In the genomic region with DNA sequence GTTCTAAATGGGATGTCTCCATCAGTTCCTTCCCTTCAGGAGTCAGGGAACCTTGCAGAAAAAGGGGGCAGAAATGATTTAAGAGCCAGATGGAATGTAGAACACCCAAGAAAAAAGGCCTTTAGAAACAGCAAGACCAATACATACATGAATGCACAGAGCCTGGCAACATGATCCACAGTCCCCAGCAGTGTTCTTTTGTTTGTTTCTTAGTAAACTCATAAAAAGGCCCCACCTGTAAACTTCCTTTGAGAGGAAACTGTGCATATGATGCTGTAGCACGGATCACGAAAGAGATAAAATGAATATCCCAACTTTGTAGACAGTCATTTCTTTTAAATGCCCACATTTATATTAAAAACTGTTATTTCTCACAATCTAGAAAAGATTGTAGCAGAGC, we compare ENCODE assay signal across 25 mouse cellular contexts.
"Had no signal": no experiment of that assay in that cellular context is flagged by ENCODE, and none has a peak within 500 bp of the region (broad histone marks: within the 10 kb centered on the region; RNA-seq: fewer than 3 reads in every experiment).

No protein-coding gene starts in this region.

- H3K9me3 ChIP-seq: heart, embryonic 13.5 days; heart, embryonic 15.5 days; hindbrain, embryonic 13.5 days; hindbrain, embryonic 15.5 days; kidney, embryonic 15.5 days; limb, embryonic 13.5 days; limb, embryonic 15.5 days had no signal

- H3K4me3 ChIP-seq: heart, adult 2 months; heart, embryonic 13.5 days; heart, embryonic 15.5 days; hindbrain, embryonic 13.5 days; hindbrain, embryonic 15.5 days; kidney, embryonic 15.5 days; limb, embryonic 13.5 days; limb, embryonic 15.5 days had no signal

- ATAC-seq: hindbrain, postnatal 0 days; intestine, embryonic 16.5 days had no signal

- H3K27ac ChIP-seq: heart, adult 2 months; heart, embryonic 13.5 days; heart, embryonic 15.5 days; hindbrain, embryonic 13.5 days; hindbrain, embryonic 15.5 days; hindbrain, postnatal 0 days; kidney, embryonic 15.5 days; kidney, postnatal 0 days; limb, embryonic 13.5 days; limb, embryonic 15.5 days had no signal

- H3K27me3 ChIP-seq: heart, embryonic 13.5 days; heart, embryonic 15.5 days; hindbrain, embryonic 13.5 days; hindbrain, embryonic 15.5 days; kidney, embryonic 15.5 days; limb, embryonic 13.5 days; limb, embryonic 15.5 days had no signal

- H3K4me1 ChIP-seq: heart, embryonic 13.5 days; heart, embryonic 15.5 days; hindbrain, embryonic 13.5 days; hindbrain, embryonic 15.5 days; kidney, embryonic 15.5 days; limb, embryonic 13.5 days; limb, embryonic 15.5 days had no signal

- H3K4me2 ChIP-seq: heart, embryonic 11.5 days; heart, embryonic 13.5 days; heart, embryonic 15.5 days; hindbrain, embryonic 13.5 days; hindbrain, embryonic 15.5 days; kidney, embryonic 15.5 days; limb, embryonic 13.5 days; limb, embryonic 15.5 days had no signal

- H3K36me3 ChIP-seq: heart, embryonic 13.5 days; heart, embryonic 15.5 days; hindbrain, embryonic 13.5 days; hindbrain, embryonic 15.5 days; kidney, embryonic 15.5 days; limb, embryonic 13.5 days; limb, embryonic 15.5 days had no signal

- DNase-seq: gastrocnemius, postnatal 14 days; gastrocnemius, postnatal 36 days; heart, adult 11 months; heart, adult 2 months; heart, postnatal 14 days; heart, postnatal 36 days; kidney, adult 11 months; kidney, adult 2 months; kidney, adult 9 months; kidney, postnatal 14 days; kidney, postnatal 36 days; layer of hippocampus, adult 9-11 months; layer of hippocampus, postnatal 36 days; left cerebral cortex, postnatal 4 days had no signal

- H3K9ac ChIP-seq: heart, embryonic 13.5 days; heart, embryonic 15.5 days; hindbrain, embryonic 13.5 days; hindbrain, embryonic 15.5 days; kidney, embryonic 15.5 days; limb, embryonic 13.5 days; limb, embryonic 15.5 days had no signal
